Mouse (Mus musculus): ENCODE data around the gene Cyb5r3.

The Cyb5r3 gene

DNA sequence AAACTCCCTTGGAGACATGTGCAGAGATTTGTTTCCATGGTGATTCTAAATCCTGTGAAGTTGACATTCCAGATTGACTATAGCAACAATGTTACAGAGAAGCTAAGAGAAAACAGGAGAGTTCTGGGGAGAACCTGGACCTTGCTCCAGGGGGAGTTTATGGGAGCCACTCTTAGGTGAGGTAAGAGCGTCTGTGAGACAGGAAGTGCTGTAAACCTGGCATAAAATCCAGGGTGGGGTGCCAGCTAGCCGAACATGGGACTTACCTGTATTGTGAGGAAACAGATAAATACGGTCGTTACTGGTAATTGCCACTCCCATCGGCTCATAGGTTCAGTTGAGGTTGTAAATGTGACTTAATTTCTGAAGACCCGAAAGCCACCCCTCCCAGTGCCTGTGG lies 66.0 kb downstream of the Cyb5r3 start:
- no peak for DNase-seq (ENCODE audit: low spot score in 2 of 2)
